In the genomic region with DNA sequence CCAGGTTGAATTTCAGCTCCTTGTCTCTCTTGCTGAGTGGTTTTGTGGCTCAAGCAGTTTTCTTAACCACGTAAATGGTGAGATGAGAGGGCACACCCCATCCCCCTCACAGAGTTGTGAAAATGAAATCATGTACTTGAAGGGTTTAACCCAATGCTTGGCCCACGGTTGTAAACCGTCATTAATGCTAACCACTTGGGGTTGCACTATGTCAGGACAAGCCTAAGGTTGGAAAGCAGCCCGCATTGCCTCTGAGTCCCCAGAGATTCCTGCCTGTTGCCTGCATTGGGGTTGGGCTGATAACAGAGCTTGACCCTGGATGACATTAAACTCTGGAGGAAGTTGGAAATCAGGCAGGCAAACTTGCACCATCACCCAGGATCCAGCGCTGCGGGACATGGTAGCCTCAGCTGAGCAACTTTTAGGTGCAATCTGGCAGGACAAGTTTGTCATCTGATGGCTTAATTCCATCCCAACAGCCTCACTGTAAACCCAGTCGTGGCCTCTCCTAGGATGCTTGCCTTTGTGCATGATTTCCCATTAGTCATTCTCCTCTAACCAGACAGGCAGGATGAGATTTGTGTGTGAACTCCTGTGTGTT, we compare ENCODE assay signal across 8 mouse cellular contexts. TPM values are rescaled to one million over a fixed set of nuclear protein-coding genes. Genes with fewer than 3 reads are reported as not detected.
DNase-seq lines count a peak whose midpoint lies in the region; ATAC-seq lines count a peak whose summit lies in the region.

No protein-coding gene starts in this region.

- no peaks in the 10 kb centered on the region for H3K9me3 ChIP-seq in forebrain, embryonic 11.5 days (ENCODE audit: control insufficient read depth, low read length)

- peak overlapping the region; percentile 98 for H3K27ac ChIP-seq in forebrain, embryonic 11.5 days (ENCODE audit: low read depth, low read length)

- peaks cover 11% of the 10 kb centered on the region; the same call in 1 of the 2 replicates for H3K4me1 ChIP-seq in forebrain, embryonic 11.5 days (replicated peaks; ENCODE audit: control insufficient read depth, insufficient read depth, low read length)

- peak overlapping the region; percentile 90 for H3K4me3 ChIP-seq in forebrain, embryonic 11.5 days (ENCODE audit: low read depth, low read length)

- intact Hi-C loops in heart, postnatal 10 days (cut with DNase I), result loop anchor here (2.0 to 5.0 kb wide), 3 partner anchors 43 to 125 kb away; a partner anchor contains a TSS

- peak overlapping the region; percentile 98 for H3K9ac ChIP-seq in forebrain, embryonic 11.5 days (ENCODE audit: low read length)

- H3K27me3 ChIP-seq in forebrain, embryonic 11.5 days (ENCODE audit: control insufficient read depth, insufficient read depth, low read length), result no peaks in the 10 kb centered on the region

- peak; percentile 28 for DNase-seq in CD4-positive, CD25-positive, alpha-beta regulatory T cell, adult 2 months (ENCODE audit: low read depth, low spot score)
- peak; percentile 47 for DNase-seq in adrenal gland, postnatal 25 days
- DNase-seq in forebrain, embryonic 11.5 days (ENCODE audit: low spot score), result peak; percentile 59
- peak; percentile 77 for DNase-seq in heart, postnatal 10 days
- peak; percentile 49 for DNase-seq in kidney, postnatal 14 days
- DNase-seq in lung, postnatal 36 days, result peak; percentile 76
- DNase-seq in skeletal muscle tissue, adult 2 months (ENCODE audit: low read depth, low spot score), result peak; percentile 81

- no peaks in the 10 kb centered on the region for H3K36me3 ChIP-seq in forebrain, embryonic 11.5 days (ENCODE audit: control insufficient read depth, insufficient read depth, low read length)

- 18% methylated on average over 7 of the region's 7 CpGs for WGBS in forebrain, embryonic 11.5 days

- H3K4me2 ChIP-seq in forebrain, embryonic 11.5 days (ENCODE audit: low read depth, low read length, severe bottlenecking), result peak overlapping the region; percentile 83

- ATAC-seq in CD4-positive, CD25-positive, alpha-beta regulatory T cell, adult 4 months, result no peak
- peak; percentile 0 for ATAC-seq in forebrain, embryonic 11.5 days (replicated peaks; ENCODE audit: low FRiP score)

RNA-seq across cellular contexts. Expression of a gene that starts 1.0 kb away (rescaled TPM):
- under 1 TPM; 0.41 to 0.70 TPM for polyA plus RNA-seq in CD4-positive, CD25-positive, alpha-beta regulatory T cell, adult 4 months (2017; shearing (Covaris generic))
- total RNA-seq in adrenal gland, postnatal 25 days (2021), result 25.4 and 43.8 TPM in 2 replicates
- 28.2 and 29.3 TPM in 2 replicates for polyA plus RNA-seq in forebrain, embryonic 11.5 days (2014; fragmentation: Nextera tagmentation; extraction: Ambion mirVana)
- total RNA-seq in heart, postnatal 10 days (2021), result 10 to 100 TPM; 14.8 to 18.3 TPM

Comparison
In these comparisons a context has a peak if more than half of its experiments do, and no peak if none do; other contexts are left out.
1. DNase-seq: peak in every context shown above with its lines; median percentile 81 in skeletal muscle tissue, adult 2 months; 77 in heart, postnatal 10 days; 76 in lung, postnatal 36 days; 59 in forebrain, embryonic 11.5 days; 49 in kidney, postnatal 14 days; 47 in adrenal gland, postnatal 25 days; 28 in CD4-positive, CD25-positive, alpha-beta regulatory T cell, adult 2 months.